Mouse (Mus musculus) kidney, adult 9 months (tissue): ENCODE data around the gene Rnf212b.

Experiments used
- DNase-seq: peaks from one replicate; pipeline ENCODE4 v3.0.0; 2022

Gene Rnf212b

DNA sequence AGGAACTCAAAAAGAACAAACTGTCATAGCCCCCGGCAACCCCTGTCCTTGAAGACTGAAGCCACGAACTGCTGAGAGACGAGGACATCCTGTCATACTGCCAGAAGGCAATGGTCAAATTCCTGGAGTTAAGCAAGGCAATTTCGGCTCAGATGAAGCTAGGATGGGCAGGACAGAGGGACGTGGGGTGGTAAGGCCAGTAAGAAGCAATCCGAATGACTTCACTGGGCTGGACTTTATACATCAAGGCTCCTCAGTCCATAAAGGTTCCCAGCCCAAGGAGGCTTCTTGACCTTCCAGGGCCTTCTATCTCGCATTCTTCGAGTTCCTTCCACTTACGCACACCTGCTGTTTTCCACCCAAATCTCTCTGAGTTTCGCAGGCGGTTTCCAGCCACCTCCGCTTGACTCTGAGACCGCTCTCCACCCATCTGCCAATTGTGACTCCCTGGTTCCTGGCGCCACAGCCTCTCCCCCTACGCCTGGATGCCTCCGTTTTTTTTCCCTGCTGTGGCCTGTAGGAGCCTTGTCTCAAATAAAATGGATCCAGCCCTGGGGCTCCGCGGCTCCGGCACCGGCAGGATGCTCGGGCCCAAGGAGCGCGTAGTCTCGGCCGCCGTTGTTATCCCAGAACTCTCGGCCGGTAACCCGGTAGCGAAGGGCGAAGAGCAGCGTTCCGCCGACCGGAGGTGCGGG is 62.0 kb downstream of the Rnf212b start:
- peak; percentile 54 for DNase-seq

GRCm38 (mm10) chr14:54876539-54877047 is 62.7 kb downstream of the Rnf212b start:
- DNase-seq = peak; percentile 92

DNA sequence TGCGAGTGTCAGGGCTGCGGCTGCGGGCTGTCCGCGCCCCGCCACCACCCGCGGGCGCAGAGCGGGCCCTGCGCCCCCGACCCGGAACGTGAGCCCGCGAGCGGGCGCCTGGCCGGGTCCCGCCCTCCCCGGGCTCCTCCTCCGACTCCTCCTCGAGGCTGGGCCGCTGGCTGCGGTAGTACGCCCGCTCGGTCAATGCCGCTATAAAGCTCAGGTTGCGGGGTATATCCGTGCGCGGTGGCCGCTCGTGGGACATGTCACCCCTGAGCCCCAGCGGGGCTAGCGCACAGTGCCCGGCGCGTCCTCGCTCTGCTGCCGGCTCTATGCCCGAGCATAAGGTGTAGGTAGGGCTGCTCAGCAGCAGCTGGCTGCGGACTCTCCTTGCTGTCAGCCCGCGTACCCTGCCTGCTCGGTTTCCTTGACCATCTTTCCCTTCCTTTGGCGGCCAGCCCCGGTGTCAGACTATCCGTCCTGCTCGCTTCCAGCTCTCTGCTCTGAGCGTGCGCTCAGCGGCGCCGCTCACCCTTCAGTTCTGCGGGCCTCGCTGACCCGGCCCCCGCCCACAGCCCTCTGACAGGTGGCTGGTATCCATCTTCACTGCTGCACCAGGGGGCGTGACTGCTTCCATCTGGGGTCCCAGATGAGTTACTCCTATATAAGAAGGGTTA is 63.2 kb downstream of the Rnf212b start, which contains the start of gene Ppp1r3e:
Gene Ppp1r3e (minus strand): TSS at position 503 of the 668 bp plus-strand sequence.
- peak; percentile 74 for DNase-seq

- DNase-seq = peak; percentile 86
These were observed 69.4 kb downstream of the Rnf212b start, which contains the start of the genes Bcl2l2 and Gm20521 for GRCm38 (mm10) chr14:54883154-54884021. Gene Bcl2l2, plus strand, starts transcription at chr14:54883377. Gene Gm20521, plus strand, starts transcription at chr14:54883441.

GRCm38 (mm10) chr14:54884022-54884712 is 70.2 kb downstream of the Rnf212b start:
- no peak for DNase-seq

GRCm38 (mm10) chr14:54885309-54885708 is 71.4 kb downstream of the Rnf212b start:
- no peak for DNase-seq

- no peak for DNase-seq
These were observed 78.3 kb downstream of the Rnf212b start, which contains the start of gene Pabpn1 for GRCm38 (mm10) chr14:54892200-54892599. Gene Pabpn1, plus strand, starts transcription at chr14:54892500.

- DNase-seq = peak; percentile 100
These were observed 79.8 kb downstream of the Rnf212b start for GRCm38 (mm10) chr14:54893651-54894181.

GRCm38 (mm10) chr14:54894296-54895151 is 80.6 kb downstream of the Rnf212b start:
- peak; percentile 63 for DNase-seq

DNA sequence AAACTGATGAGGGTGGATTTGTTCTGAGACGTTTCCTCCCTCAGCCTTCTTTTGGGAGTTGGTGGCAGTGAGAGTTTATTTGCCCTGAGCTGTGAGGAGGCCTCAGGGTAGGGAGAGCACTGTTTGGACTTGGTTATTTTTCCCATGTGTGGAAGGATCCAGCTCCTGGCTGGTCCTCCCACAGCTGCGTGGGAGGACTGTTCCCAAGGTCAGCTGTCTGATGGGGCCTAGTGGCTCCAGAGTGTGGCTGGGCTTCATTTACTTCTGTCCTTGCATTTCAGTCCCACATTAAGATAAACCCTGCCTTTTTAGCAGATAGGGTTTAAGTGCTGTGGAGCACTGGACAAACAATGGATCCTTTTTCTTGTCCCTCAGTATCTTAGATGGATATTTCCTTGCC is 83.5 kb downstream of the Rnf212b start:
- no peak for DNase-seq

DNA sequence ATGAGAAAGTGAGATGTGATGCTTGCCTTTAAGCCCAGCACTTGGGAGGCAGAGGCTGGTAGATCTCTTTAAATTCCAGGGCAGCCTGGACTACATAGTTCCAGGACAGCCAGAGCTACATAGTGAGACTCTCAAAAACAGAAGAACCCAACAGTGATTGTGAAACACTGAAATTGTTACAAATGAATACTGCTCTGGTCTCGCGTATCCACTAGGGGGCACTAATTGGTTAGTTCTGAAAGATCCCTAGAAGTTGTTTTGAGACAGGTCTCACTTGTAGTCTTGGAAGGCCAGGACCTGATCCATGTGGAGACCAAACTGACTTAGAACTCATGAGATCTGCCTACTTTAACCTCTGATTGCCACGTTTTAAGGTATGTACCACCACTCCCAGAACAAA is 86.4 kb downstream of the Rnf212b start:
- peak; percentile 90 for DNase-seq

DNA sequence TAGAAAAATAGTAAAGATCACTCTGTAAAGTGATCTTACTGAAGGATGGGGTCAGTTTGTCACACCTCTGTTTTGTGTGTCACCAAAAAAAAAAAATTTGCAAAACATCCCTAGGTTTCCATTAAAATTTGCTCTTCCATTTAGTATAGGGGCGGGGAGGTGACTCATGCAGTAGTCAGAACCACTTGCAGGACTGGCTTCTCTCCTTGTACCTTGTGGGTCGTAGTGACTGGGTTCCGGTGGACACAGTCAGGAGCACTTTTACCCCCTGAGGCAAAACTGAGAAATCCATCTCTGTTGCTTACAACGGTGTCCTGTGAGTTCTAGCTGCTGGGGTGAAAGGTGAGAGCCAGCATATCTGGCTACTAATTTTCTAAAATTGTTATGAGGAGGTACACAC is 89.7 kb downstream of the Rnf212b start:
- DNase-seq = no peak
